Mouse (Mus musculus) lung, embryonic 14.5 days (tissue): Measurements from ENCODE around the gene Psme2. TPM values are rescaled to one million over a fixed set of nuclear protein-coding genes. Genes with fewer than 3 reads are reported as not detected.

Experiments
- ATAC-seq: fragments of 200-750 bp; cut with Nextera tagmentation; 2 replicates; pipeline ENCODE4 v1.8.0; 2017; ENCODE audit warnings: mild to moderate bottlenecking, moderate TSS enrichment, moderate library complexity; ENCODE audit not compliant: insufficient read depth
- DNase-seq: peaks from one replicate; pipeline ENCODE4 v3.0.0-alpha.2; 2015
- H3K27ac ChIP-seq: fragments of 300-500 bp; sonication (generic); 2 replicates; pipeline ENCODE4 v1.5.1; 2014; ENCODE audit warnings: low read depth, mild to moderate bottlenecking, moderate library complexity
- H3K27me3 ChIP-seq: fragments of 300-500 bp; sonication (generic); 2 replicates; pipeline ENCODE4 v1.6.1; 2014; ENCODE audit warnings: low read length, control low read depth; ENCODE audit not compliant: insufficient read depth
- H3K36me3 ChIP-seq: fragments of 300-500 bp; sonication (generic); 2 replicates; pipeline ENCODE4 v1.6.1; 2014; ENCODE audit warnings: control low read depth; ENCODE audit not compliant: insufficient read depth
- H3K4me1 ChIP-seq: fragments of 300-500 bp; sonication (generic); 2 replicates; pipeline ENCODE4 v1.6.1; 2014; ENCODE audit warnings: antibody characterized with exemption, control low read depth; ENCODE audit not compliant: insufficient read depth
- H3K4me2 ChIP-seq: fragments of 300-500 bp; sonication (generic); 2 replicates; pipeline ENCODE4 v1.6.1; 2014; ENCODE audit warnings: mild to moderate bottlenecking
- H3K4me3 ChIP-seq: fragments of 300-500 bp; sonication (generic); 2 replicates; pipeline ENCODE4 v1.5.1; 2014; ENCODE audit warnings: low read depth, low read length
- H3K9ac ChIP-seq: fragments of 300-500 bp; sonication (generic); 2 replicates; pipeline ENCODE4 v1.6.1; 2014
- H3K9me3 ChIP-seq: fragments of 300-500 bp; sonication (generic); 2 replicates; pipeline ENCODE4 v1.6.1; 2016; ENCODE audit warnings: low read depth, low read length, control low read depth
- CTCF ChIP-seq: IDR thresholded peaks from 2 replicates; pipeline ENCODE4 v1.5.1; 2016; ENCODE audit warnings: antibody characterized with exemption, low read depth
- WGBS: fragments of 180-500 bp; shearing (Covaris S2); extraction: QIAGEN DNeasy Blood & Tissue Kit; methylation state at CpG from one replicate; pipeline ENCODE4 v1.1.7; 2014; 5-methylcytosine and 5-hydroxymethylcytosine counted together
- polyA plus RNA-seq: library from polyadenylated mRNA; unstranded; fragments of >200 nt; fragmentation: Nextera tagmentation; extraction: Ambion mirVana; gene quantifications from 2 replicates; pipeline ENCODE4 v1.2.1, GENCODE M21; 2014

The Psme2 gene
- polyA plus RNA-seq, 1 experiment from 2014 or later = 242 TPM

DNA sequence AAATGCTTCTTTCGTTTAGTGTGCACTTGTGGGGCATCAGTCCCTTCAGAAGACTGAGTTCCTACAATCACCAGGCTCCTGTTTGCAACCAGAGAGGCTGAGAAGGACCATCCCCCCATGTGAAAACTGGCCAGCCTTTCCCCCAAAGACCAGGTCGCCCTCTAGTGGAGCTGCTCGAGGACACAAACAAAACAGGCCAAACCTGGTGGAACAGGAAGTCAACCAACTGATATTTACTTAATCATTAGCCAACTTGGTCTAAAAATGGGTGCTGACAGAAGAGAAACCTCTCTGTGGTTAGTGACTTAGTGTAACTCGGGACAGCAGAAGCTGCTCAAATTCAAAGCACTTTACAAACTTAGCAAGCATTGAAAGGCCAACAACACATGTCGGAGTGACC lies 33.9 kb downstream of the Psme2 start:
- 21% methylated on average over 5 of the region's 5 CpGs for WGBS
- DNase-seq (peak; percentile 88), ATAC-seq (no peak)
- H3K4me3 ChIP-seq = no peak overlapping the region
- H3K27me3 ChIP-seq = no peaks in the 10 kb centered on the region
- H3K4me1 ChIP-seq = 0 out of 2 replicates have a peak, but pooled peaks cover 5% of the 10 kb centered on the region
- peak; percentile 86 for TF ChIP-seq CTCF
- no peaks in the 10 kb centered on the region for H3K9me3 ChIP-seq
- H3K9ac ChIP-seq = no peak overlapping the region
- no peak overlapping the region for H3K4me2 ChIP-seq
- 0 out of 2 replicates have a peak overlapping the region, but pooled peaks have one; percentile 32 for H3K27ac ChIP-seq
- H3K36me3 ChIP-seq = no peaks in the 10 kb centered on the region

DNA sequence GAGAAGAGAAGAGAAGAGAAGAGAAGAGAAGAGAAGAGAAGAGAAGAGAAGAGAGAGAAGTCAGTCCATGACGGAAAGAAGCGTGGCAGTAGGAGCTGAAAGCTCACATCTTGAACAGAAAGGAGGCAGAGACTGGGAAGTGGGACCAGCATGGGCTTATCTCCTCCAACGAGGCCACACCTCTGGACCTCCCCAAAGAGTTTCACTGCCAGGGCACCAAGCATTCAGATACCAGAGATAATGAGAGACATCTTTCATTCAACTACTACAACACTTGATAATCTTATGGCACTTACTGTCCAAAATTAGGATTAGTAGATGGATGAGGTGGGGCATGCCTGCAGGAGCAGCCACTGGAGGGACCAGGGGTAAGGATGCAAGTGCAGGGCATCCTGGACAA lies 35.1 kb downstream of the Psme2 start:
- ATAC-seq (no peak), DNase-seq (no peak)
- no peaks in the 10 kb centered on the region for H3K36me3 ChIP-seq
- no peak overlapping the region for H3K4me2 ChIP-seq
- H3K9ac ChIP-seq = no peak overlapping the region
- WGBS = 70% methylated on average over 3 of the region's 3 CpGs
- TF ChIP-seq CTCF = no peak
- no peak overlapping the region for H3K27ac ChIP-seq
- H3K4me1 ChIP-seq = no peaks in the 10 kb centered on the region
- H3K9me3 ChIP-seq = no peaks in the 10 kb centered on the region
- H3K27me3 ChIP-seq = no peaks in the 10 kb centered on the region
- H3K4me3 ChIP-seq = no peak overlapping the region

GRCm38 (mm10) chr14:55554635-55555034 lies 36.3 kb downstream of the Psme2 start:
- H3K27ac ChIP-seq = no peak overlapping the region
- no peaks in the 10 kb centered on the region for H3K4me1 ChIP-seq
- no peak overlapping the region for H3K4me3 ChIP-seq
- no peaks in the 10 kb centered on the region for H3K27me3 ChIP-seq
- H3K4me2 ChIP-seq = no peak overlapping the region
- no peaks in the 10 kb centered on the region for H3K9me3 ChIP-seq
- no peak overlapping the region for H3K9ac ChIP-seq
- no peak for ATAC-seq
- TF ChIP-seq CTCF = no peak
- peaks cover 7% of the 10 kb centered on the region; the same call in 1 of the 2 replicates for H3K36me3 ChIP-seq
- DNase-seq = no peak

DNA sequence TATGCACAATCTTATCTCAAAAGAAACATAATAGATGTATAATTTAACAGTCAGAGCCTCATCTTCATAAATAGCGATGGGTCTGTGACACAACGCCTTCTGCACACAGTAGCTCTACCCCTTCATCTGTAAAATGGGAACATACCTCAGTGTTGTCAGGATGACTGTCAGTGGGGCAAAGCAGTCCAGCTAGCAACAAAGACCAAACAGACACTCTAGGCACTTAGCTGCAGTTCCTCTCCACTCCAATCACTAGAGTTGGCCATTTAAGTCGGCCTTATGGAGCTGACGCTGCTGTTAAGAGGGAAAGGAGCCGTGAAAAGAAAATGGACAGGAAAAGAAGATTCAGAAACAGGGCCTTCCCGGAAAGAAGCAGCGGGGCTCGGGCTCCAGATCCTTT lies 39.1 kb downstream of the Psme2 start:
- WGBS = 87% methylated on average over 8 of the region's 8 CpGs
- no peak for ATAC-seq
- Histone ChIP-seq H3K27ac (no peak overlapping the region), H3K4me1 (no peaks in the 10 kb centered on the region), H3K4me2 (no peak overlapping the region), H3K36me3 (peaks cover 34% of the 10 kb centered on the region), H3K9ac (no peak overlapping the region), H3K4me3 (no peak overlapping the region), H3K9me3 (no peaks in the 10 kb centered on the region), H3K27me3 (no peaks in the 10 kb centered on the region)
- no peak for TF ChIP-seq CTCF
- no peak for DNase-seq

GRCm38 (mm10) chr14:55551347-55551746 lies 39.6 kb downstream of the Psme2 start:
- no peak overlapping the region for H3K27ac ChIP-seq
- H3K36me3 ChIP-seq = peaks cover 37% of the 10 kb centered on the region
- no peak overlapping the region for H3K4me2 ChIP-seq
- WGBS = 59% methylated on average over 5 of the region's 5 CpGs
- H3K9ac ChIP-seq = no peak overlapping the region
- H3K27me3 ChIP-seq = no peaks in the 10 kb centered on the region
- no peak for ATAC-seq
- H3K9me3 ChIP-seq = no peaks in the 10 kb centered on the region
- no peak for TF ChIP-seq CTCF
- no peak for DNase-seq
- H3K4me1 ChIP-seq = no peaks in the 10 kb centered on the region
- H3K4me3 ChIP-seq = no peak overlapping the region

- ATAC-seq (no peak), DNase-seq (no peak)
- Histone ChIP-seq H3K27ac (no peak overlapping the region), H3K4me1 (no peaks in the 10 kb centered on the region), H3K4me2 (no peak overlapping the region), H3K9me3 (no peaks in the 10 kb centered on the region), H3K36me3 (peaks cover 48% of the 10 kb centered on the region), H3K27me3 (no peaks in the 10 kb centered on the region), H3K9ac (no peak overlapping the region), H3K4me3 (no peak overlapping the region)
- no peak for TF ChIP-seq CTCF
- WGBS = 88% methylated on average over 6 of the region's 6 CpGs
Observed at GRCm38 (mm10) chr14:55550191-55550590, 40.7 kb downstream of the Psme2 start.

- WGBS = 73% methylated on average over 9 of the region's 9 CpGs
- DNase-seq = no peak
- ATAC-seq = no peak
- Histone ChIP-seq H3K4me2 (no peak overlapping the region), H3K9ac (no peak overlapping the region), H3K36me3 (peaks cover 68% of the 10 kb centered on the region), H3K27me3 (no peaks in the 10 kb centered on the region), H3K4me1 (peaks cover 4% of the 10 kb centered on the region; the same call in 1 of the 2 replicates), H3K4me3 (no peak overlapping the region), H3K9me3 (no peaks in the 10 kb centered on the region), H3K27ac (no peak overlapping the region)
- no peak for TF ChIP-seq CTCF
Observed at GRCm38 (mm10) chr14:55544334-55544733, 46.6 kb downstream of the Psme2 start.

GRCm38 (mm10) chr14:55542268-55542667 lies 48.6 kb downstream of the Psme2 start:
- no peak for TF ChIP-seq CTCF
- no peaks in the 10 kb centered on the region for H3K9me3 ChIP-seq
- H3K4me3 ChIP-seq = no peak overlapping the region
- no peak overlapping the region for H3K9ac ChIP-seq
- no peak for DNase-seq
- no peak for ATAC-seq
- H3K27ac ChIP-seq = no peak overlapping the region
- H3K4me2 ChIP-seq = no peak overlapping the region
- peaks cover 48% of the 10 kb centered on the region for H3K36me3 ChIP-seq
- peaks cover 4% of the 10 kb centered on the region; the same call in 1 of the 2 replicates for H3K4me1 ChIP-seq
- 92% methylated on average over 12 of the region's 12 CpGs for WGBS
- no peaks in the 10 kb centered on the region for H3K27me3 ChIP-seq
